Mouse (Mus musculus) embryonic facial prominence, embryonic 13.5 days (tissue): ENCODE measurements around the gene Stk24. TPM values are rescaled to one million over a fixed set of nuclear protein-coding genes. Genes with fewer than 3 reads are reported as not detected.

Experiments used
- ATAC-seq: fragments of 200-750 bp; cut with Nextera tagmentation; 2 replicates; pipeline ENCODE4 v1.8.0; 2017; ENCODE audit warnings: low read depth; ENCODE audit not compliant: insufficient number of reproducible peaks, insufficient read depth, low FRiP score, low TSS enrichment
- H3K27ac ChIP-seq: fragments of 300-500 bp; sonication (generic); 2 replicates; pipeline ENCODE4 v1.5.1; 2015; ENCODE audit warnings: moderate library complexity, mild to moderate bottlenecking, inconsistent platforms
- H3K27me3 ChIP-seq: fragments of 300-500 bp; sonication (generic); 2 replicates; pipeline ENCODE4 v1.6.1; 2015; ENCODE audit warnings: mild to moderate bottlenecking, inconsistent platforms
- H3K36me3 ChIP-seq: fragments of 300-500 bp; sonication (generic); 2 replicates; pipeline ENCODE4 v1.6.1; 2015; ENCODE audit warnings: mild to moderate bottlenecking, inconsistent platforms
- H3K4me1 ChIP-seq: fragments of 300-500 bp; sonication (generic); 2 replicates; pipeline ENCODE4 v1.6.1; 2015; ENCODE audit warnings: inconsistent platforms
- H3K4me2 ChIP-seq: fragments of 300-500 bp; sonication (generic); 2 replicates; pipeline ENCODE4 v1.6.1; 2015; ENCODE audit warnings: moderate library complexity, mild to moderate bottlenecking, inconsistent platforms
- H3K4me3 ChIP-seq: fragments of 300-500 bp; sonication (generic); 2 replicates; pipeline ENCODE4 v1.5.1; 2015; ENCODE audit warnings: mild to moderate bottlenecking, inconsistent platforms
- H3K9ac ChIP-seq: fragments of 300-500 bp; sonication (generic); 2 replicates; pipeline ENCODE4 v1.6.1; 2015; ENCODE audit warnings: mild to moderate bottlenecking, inconsistent platforms
- H3K9me3 ChIP-seq: fragments of 300-500 bp; sonication (generic); 2 replicates; pipeline ENCODE4 v1.6.1; 2016; ENCODE audit warnings: inconsistent platforms
- WGBS: fragments of 180-500 bp; shearing (Covaris S2); methylation state at CpG from one replicate; pipeline ENCODE4 v1.1.7; 2015; ENCODE audit warnings: mixed read lengths; 5-methylcytosine and 5-hydroxymethylcytosine counted together
- polyA plus RNA-seq: library from polyadenylated mRNA; unstranded; fragments of >200 nt; fragmentation: Nextera tagmentation; extraction: Ambion mirVana; gene quantifications from 2 replicates; pipeline ENCODE4 v1.2.1, GENCODE M21; 2015

Stk24 gene
- polyA plus RNA-seq, 1 experiment from 2014 or later: 41.2 TPM

DNA sequence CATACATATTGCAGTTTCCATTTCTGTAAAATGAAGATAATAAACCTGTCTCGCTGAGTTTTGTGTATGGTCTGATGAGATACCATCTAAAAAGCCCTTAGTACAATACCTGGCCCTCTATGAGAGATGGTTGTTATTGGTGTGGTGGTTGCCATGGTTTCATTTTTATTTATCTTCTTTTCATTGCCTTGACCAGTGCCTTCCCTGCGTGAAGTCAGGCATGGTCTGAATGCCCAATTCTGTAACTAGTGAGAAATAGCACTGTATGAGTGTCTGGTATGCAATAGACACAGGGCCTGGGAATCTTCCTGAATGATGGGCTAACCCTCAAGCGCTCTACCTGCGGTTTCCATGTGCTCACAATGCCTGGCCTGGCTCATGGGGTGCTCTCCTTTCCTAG lies 143.1 kb downstream of the Stk24 start:
- Histone ChIP-seq H3K27me3 (no peaks in the 10 kb centered on the region), H3K9ac (no peak overlapping the region), H3K4me3 (no peak overlapping the region), H3K36me3 (peaks cover 82% of the 10 kb centered on the region), H3K4me1 (0 out of 2 replicates have a peak, but pooled peaks cover 11% of the 10 kb centered on the region), H3K4me2 (no peak overlapping the region), H3K27ac (no peak overlapping the region), H3K9me3 (no peaks in the 10 kb centered on the region)
- no peak for ATAC-seq
- 94% methylated on average over 4 of the region's 4 CpGs for WGBS

Other genes with a start within 250 kb of the Stk24 start
- gene Slc15a1, start 125.2 kb upstream of the Stk24 start, polyA plus RNA-seq: 0.08 and 0.45 TPM in 2 replicates